Mouse (Mus musculus) intestine, postnatal 0 days (tissue): ENCODE data around the gene Tns1. TPM values are rescaled to one million over a fixed set of nuclear protein-coding genes. Genes with fewer than 3 reads are reported as not detected.

Source experiments
- ATAC-seq: fragments of 200-750 bp; cut with Nextera tagmentation; 2 replicates; pipeline ENCODE4 v1.8.0; 2017; ENCODE audit warnings: mild to moderate bottlenecking, moderate TSS enrichment, moderate library complexity
- H3K27ac ChIP-seq: fragments of 300-500 bp; sonication (generic); 2 replicates; pipeline ENCODE4 v1.5.1; 2014; ENCODE audit warnings: mild to moderate bottlenecking, low read depth, low read length, moderate library complexity
- H3K27me3 ChIP-seq: fragments of 300-500 bp; sonication (generic); replicated peaks from 2 replicates; pipeline ENCODE4 v1.6.1; 2014; ENCODE audit warnings: low read length, mixed read lengths; ENCODE audit not compliant: control insufficient read depth, insufficient read depth
- H3K36me3 ChIP-seq: fragments of 300-500 bp; sonication (generic); 2 replicates; pipeline ENCODE4 v1.6.1; 2014; ENCODE audit warnings: mild to moderate bottlenecking, moderate library complexity; ENCODE audit not compliant: control insufficient read depth, insufficient read depth
- H3K4me1 ChIP-seq: fragments of 300-500 bp; sonication (generic); replicated peaks from 2 replicates; pipeline ENCODE4 v1.6.1; 2014; ENCODE audit warnings: antibody characterized with exemption, low read length, mixed read lengths; ENCODE audit not compliant: control insufficient read depth, insufficient read depth
- H3K4me2 ChIP-seq: fragments of 300-500 bp; sonication (generic); replicated peaks from 2 replicates; pipeline ENCODE4 v1.6.1; 2014; ENCODE audit warnings: low read depth, mild to moderate bottlenecking, moderate library complexity
- H3K4me3 ChIP-seq: fragments of 300-500 bp; sonication (generic); 2 replicates; pipeline ENCODE4 v1.5.1; 2014; ENCODE audit warnings: low read depth, low read length
- H3K9ac ChIP-seq: fragments of 300-500 bp; sonication (generic); 2 replicates; pipeline ENCODE4 v1.6.1; 2014; ENCODE audit warnings: mild to moderate bottlenecking, low read depth, low read length
- H3K9me3 ChIP-seq: fragments of 300-500 bp; sonication (generic); 2 replicates; pipeline ENCODE4 v1.6.1; 2016; ENCODE audit warnings: mixed run types; ENCODE audit not compliant: control insufficient read depth
- CTCF ChIP-seq: sonication (generic); IDR thresholded peaks from 2 replicates; pipeline ENCODE4 v1.5.1; 2016; ENCODE audit warnings: low read depth, mild to moderate bottlenecking, control low read depth, antibody characterized with exemption, moderate library complexity
- WGBS: fragments of 180-500 bp; shearing (Covaris S2); extraction: QIAGEN DNeasy Blood & Tissue Kit; methylation state at CpG from one replicate; pipeline ENCODE4 v1.1.7; 2014; 5-methylcytosine and 5-hydroxymethylcytosine counted together
- polyA plus RNA-seq: library from polyadenylated mRNA; unstranded; fragments of >200 nt; fragmentation: Nextera tagmentation; extraction: Ambion mirVana; gene quantifications from 2 replicates; pipeline ENCODE4 v1.2.1, GENCODE M21; 2015

Gene Tns1
- polyA plus RNA-seq, 1 experiment from 2014 or later, result 21.5 TPM

- no peak overlapping the region for H3K4me3 ChIP-seq
- no peak overlapping the region for H3K4me2 ChIP-seq
- H3K27me3 ChIP-seq, result no peaks in the 10 kb centered on the region
- 67% methylated on average over 14 of the region's 14 CpGs for WGBS
- H3K27ac ChIP-seq, result no peak overlapping the region
- no peak overlapping the region for H3K9ac ChIP-seq
- H3K9me3 ChIP-seq, result no peaks in the 10 kb centered on the region
- no peaks in the 10 kb centered on the region for H3K4me1 ChIP-seq
- no peaks in the 10 kb centered on the region for H3K36me3 ChIP-seq
- no peak for ATAC-seq
- TF ChIP-seq CTCF, result no peak
Measured at GRCm38 (mm10) chr1:74156381-74156910, 32.2 kb upstream of the Tns1 start.

- no peak for ATAC-seq
- Histone ChIP-seq H3K4me3 (no peak overlapping the region), H3K27me3 (no peaks in the 10 kb centered on the region), H3K9ac (no peak overlapping the region), H3K4me2 (no peak overlapping the region), H3K4me1 (no peaks in the 10 kb centered on the region), H3K9me3 (no peaks in the 10 kb centered on the region), H3K27ac (no peak overlapping the region), H3K36me3 (no peaks in the 10 kb centered on the region)
- WGBS, result 76% methylated on average over 6 of the region's 6 CpGs
- TF ChIP-seq CTCF, result no peak
Measured at GRCm38 (mm10) chr1:74155435-74156012, 31.3 kb upstream of the Tns1 start.

GRCm38 (mm10) chr1:74153461-74154184 lies 29.4 kb upstream of the Tns1 start, which contains the start of gene Cxcr2:
Gene Cxcr2, plus strand, starts transcription at chr1:74153989.
- no peak for ATAC-seq
- no peak for TF ChIP-seq CTCF
- 63% methylated on average over 8 of the region's 8 CpGs for WGBS

GRCm38 (mm10) chr1:74151091-74151490 lies 26.8 kb upstream of the Tns1 start:
- WGBS, result 48% methylated on average over 3 of the region's 3 CpGs
- Histone ChIP-seq H3K9me3 (no peaks in the 10 kb centered on the region), H3K4me2 (no peak overlapping the region), H3K36me3 (no peaks in the 10 kb centered on the region), H3K4me1 (no peaks in the 10 kb centered on the region), H3K27me3 (no peaks in the 10 kb centered on the region), H3K4me3 (no peak overlapping the region), H3K27ac (no peak overlapping the region), H3K9ac (no peak overlapping the region)
- TF ChIP-seq CTCF, result no peak
- no peak for ATAC-seq

More at GRCm38 (mm10) chr1:74153461-74154184, 29.4 kb upstream of the Tns1 start, which contains the start of gene Cxcr2:
- no peak within 1 kb of the TSS for H3K27ac ChIP-seq
- H3K4me3 ChIP-seq, result no peak within 1 kb of the TSS
- no peaks in the 10 kb centered on the region for H3K9me3 ChIP-seq
- no peaks in the 10 kb centered on the region for H3K36me3 ChIP-seq
- no peak within 1 kb of the TSS for H3K4me2 ChIP-seq
- no peaks in the 10 kb centered on the region for H3K27me3 ChIP-seq
- H3K4me1 ChIP-seq, result no peaks in the 10 kb centered on the region
- H3K9ac ChIP-seq, result no peak within 1 kb of the TSS

- Histone ChIP-seq H3K27me3 (no peaks in the 10 kb centered on the region), H3K4me2 (no peak overlapping the region), H3K9ac (no peak overlapping the region), H3K36me3 (no peaks in the 10 kb centered on the region), H3K27ac (no peak overlapping the region), H3K4me1 (no peaks in the 10 kb centered on the region), H3K9me3 (no peaks in the 10 kb centered on the region), H3K4me3 (no peak overlapping the region)
- 74% methylated on average over 3 of the region's 3 CpGs for WGBS
- ATAC-seq, result no peak
- TF ChIP-seq CTCF, result no peak
Measured at GRCm38 (mm10) chr1:74150101-74150500, 25.9 kb upstream of the Tns1 start.

- ATAC-seq, result peak; percentile 59
- no peak overlapping the region for H3K4me2 ChIP-seq
- TF ChIP-seq CTCF, result no peak
- H3K9ac ChIP-seq, result no peak overlapping the region
- H3K4me3 ChIP-seq, result no peak overlapping the region
- 58% methylated on average over 6 of the region's 6 CpGs for WGBS
- no peak overlapping the region for H3K27ac ChIP-seq
- H3K27me3 ChIP-seq, result no peaks in the 10 kb centered on the region
- no peaks in the 10 kb centered on the region for H3K9me3 ChIP-seq
- no peaks in the 10 kb centered on the region for H3K36me3 ChIP-seq
- H3K4me1 ChIP-seq, result no peaks in the 10 kb centered on the region
Measured at GRCm38 (mm10) chr1:74149106-74149885, 25.0 kb upstream of the Tns1 start.
